Mouse (Mus musculus) WW6 (cell line): ENCODE results near the gene Gimap9.

Experiments used
- DNase-seq: peaks from one replicate; pipeline ENCODE4 v3.0.0-alpha.2; 2013; ENCODE audit warnings: low read depth, low spot score

Gene Gimap9

DNA sequence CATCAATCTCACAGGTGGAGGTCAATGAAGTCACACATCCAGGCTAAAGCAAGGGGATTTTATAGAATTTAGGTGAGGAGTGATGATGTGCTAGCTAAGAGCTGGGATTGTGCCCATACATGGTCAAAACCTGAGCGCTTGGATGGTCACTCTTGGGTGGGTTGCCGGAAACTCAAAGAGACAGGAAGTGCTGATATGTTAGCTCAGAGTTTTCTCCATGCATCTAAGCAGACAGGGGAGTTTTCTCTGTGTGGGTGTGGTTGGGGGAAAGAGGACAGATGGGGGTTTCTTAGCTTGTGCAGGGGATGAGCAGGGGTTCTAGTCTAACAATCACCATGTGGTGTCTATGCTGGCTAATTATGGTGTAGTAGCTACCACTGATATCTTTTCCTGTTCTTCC is 13.4 kb downstream of the Gimap9 start:
- no peak for DNase-seq

DNA sequence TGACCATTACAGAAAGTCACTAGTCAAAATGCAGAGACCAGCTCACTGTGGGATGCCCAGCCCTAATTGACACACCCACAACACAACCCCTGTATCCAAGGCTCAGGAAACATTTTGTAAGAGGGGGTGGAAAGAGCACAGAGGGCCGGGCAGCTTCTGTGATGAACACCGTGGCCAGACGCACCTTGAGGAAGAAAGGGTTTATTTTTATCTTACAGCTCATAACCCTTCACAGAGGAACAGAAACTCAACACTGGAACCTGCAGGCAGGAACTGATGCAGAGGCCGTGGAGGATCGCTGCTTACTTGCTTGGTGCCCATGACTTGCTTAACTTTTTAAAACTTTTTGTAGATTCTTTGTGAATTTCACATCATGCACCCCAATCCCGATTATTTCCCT is 17.0 kb downstream of the Gimap9 start:
- no peak for DNase-seq

GRCm38 (mm10) chr6:48696830-48697554 is 21.1 kb downstream of the Gimap9 start:
- DNase-seq: no peak

DNA sequence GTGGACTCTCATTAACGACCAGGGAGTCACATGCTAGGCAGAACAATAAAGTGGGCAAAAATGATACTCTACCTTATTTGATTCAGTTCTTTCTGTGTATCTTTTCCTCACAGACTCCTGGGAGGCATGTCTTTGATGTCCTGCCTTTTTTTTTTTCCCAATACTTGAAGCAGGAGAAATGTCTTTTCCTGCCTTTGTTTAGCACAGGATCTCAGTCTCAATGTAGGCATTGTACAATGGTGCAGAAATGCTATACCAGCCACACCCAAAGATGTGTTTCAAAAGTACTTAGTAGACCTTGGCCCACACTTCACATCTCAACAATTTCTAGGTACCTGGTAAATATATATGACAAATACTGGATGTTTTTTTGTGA is 21.6 kb downstream of the Gimap9 start:
- no peak for DNase-seq

DNA sequence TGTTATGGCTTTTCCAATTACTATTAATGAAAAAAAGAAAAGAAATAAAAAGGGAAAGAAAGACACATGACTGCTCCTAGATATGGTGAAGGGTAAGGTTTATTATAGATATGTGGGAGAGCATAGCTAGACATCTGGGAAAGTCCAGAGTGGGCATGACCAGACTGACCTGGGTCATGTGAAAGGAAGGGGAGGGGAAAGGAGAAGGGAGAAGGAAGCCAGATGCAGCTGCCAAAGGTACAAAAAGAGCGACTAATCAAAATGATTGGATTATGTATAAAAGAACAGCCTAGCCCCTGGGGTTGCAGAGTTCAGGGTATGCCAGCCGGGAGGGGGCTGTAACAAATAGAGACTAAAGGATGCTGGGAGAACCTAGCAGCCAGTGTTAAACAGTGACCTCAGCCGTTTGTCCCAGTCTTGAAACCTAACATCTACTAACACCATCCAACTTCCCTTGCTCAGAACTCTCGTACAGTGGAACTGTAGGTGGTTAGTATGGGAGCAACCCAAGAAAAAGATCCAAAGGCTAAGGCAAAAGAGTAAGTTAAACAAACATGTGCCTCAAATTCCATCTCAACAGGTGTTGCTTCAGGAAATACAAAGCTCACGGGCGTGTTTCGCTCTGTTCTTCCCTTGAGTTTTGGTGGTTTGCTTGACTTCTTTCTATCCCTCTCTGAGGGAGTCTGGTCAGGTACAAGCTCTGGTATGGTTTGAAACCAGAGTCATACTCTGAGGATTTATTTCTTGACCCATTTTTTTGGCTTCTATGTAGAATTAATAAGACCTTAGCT is 22.3 kb downstream of the Gimap9 start:
- no peak for DNase-seq

DNA sequence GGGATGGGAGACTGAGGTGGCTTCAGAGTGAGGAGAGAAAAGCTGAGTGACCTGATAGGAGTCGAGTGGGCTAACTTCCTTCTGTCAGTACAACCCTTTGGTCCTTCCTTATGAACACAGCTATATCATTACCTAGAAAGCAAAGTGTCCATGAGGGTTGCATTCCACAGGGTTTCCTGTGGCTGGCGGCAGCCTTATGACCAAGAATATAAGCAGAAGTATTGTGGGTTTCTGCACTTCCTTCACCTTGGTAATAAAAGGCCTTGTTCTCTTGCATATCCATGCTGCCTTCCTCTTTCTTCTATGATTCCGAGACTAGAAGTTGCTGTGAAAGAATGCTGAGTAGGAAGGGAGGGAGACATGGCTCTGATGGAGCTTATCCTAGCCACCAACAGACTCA is 23.0 kb downstream of the Gimap9 start:
- no peak for DNase-seq

DNA sequence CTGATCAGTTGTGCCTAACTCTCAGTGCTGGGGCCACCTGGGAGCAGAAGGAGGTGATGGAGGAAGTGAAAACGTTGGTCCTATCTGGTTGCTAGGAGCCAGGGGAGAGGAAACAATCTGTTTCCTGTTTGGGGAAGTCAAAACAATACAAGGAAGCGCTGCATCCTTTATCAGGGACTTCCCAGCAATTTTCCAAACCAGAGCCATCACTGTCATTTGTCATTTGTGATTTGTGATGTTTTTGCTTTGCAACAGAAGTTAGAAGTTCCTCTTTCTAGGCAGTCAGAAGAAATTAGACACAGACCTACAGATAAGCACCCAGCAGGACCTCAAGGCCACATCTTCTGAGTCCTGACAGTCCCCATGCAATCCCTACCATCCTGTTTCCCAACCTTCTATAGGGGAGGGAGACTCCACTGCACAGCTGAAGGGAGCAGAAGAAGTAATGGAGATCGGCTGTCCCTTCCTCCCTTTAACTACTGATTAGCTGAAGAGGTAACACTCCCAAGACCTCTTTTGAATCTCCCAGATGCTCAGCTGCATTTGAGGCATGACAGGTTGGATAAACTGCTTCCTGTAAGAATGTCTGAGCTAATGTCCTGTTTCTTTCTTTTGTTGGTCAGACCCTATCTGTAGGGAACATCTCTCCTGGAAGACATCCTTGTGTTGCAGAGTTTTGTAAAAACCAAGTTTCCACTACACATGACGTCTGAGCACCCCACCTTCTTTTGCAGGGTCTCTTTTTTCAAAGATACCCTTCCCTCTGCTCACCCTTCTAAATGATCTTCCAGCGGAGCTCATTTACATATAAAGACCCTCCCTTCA is 24.5 kb downstream of the Gimap9 start:
- no peak for DNase-seq

GRCm38 (mm10) chr6:48702146-48702545 is 26.2 kb downstream of the Gimap9 start:
- DNase-seq: no peak

DNA sequence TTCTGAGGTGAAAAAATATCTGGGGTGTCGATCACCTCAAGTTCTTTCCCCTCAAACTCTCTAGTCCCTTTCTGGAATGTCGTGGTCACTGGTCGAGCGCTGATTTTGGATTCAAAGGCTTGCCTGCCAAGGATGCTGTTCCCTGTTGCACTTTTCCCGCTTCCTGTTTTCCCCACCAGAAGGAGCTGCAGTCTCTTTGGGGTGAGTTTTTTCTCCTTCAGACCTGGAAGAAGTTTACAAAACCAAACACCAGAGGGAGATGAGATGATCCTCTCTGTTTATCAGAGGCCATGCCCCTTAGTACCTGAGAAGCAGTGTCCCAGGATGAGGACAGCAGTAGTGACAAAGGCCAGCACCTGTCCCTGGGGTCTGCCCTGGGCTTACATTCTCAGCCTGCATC is 26.7 kb downstream of the Gimap9 start:
- DNase-seq: no peak

- no peak for DNase-seq
These were observed 28.2 kb downstream of the Gimap9 start for GRCm38 (mm10) chr6:48704146-48704545.

DNA sequence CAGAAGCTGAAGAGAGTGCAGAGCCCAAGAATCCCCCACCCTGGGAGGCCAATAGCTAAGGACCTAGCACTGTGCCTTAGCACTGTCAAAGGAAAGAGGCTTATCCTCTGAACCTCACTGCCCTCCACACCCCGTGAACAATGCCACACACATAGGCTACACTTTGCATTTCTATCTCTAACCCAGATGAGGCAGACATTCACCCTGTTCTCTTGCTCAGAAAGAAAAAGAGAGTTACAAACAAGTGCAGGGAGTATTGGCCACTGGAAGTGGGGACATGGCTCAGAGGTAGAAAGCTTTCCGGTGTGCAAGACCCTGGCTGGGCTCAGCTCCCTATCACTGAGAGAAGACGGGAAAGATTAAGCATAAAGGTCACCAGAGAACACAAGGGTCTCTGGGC is 30.2 kb downstream of the Gimap9 start:
- DNase-seq: no peak

- no peak for DNase-seq
These were observed 42.5 kb downstream of the Gimap9 start, which contains the start of the genes Gm28053 and Gimap7 for GRCm38 (mm10) chr6:48718455-48718854. Gene Gm28053 (plus strand): TSS chr6:48718607. Gene Gimap7 (plus strand): TSS chr6:48718621.

DNA sequence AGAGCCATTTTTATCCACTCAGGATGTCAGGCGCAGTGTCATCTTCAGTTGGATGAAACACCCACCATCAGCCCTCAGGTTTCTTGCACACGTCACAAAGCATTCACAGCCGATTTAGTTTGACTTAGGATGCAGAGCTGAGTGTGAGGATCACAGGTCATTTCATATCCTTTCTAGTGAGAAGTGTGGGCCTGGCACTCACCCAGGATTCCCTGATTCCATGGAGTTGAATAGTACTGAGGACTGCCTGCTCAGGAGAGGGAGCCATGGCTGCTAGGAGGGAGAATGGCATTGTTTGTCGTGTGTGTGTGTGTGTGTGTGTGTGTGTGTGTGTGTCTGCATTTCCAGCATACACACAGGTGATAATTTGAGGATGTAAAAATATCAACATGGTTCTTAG is 44.4 kb downstream of the Gimap9 start:
- DNase-seq: no peak

DNA sequence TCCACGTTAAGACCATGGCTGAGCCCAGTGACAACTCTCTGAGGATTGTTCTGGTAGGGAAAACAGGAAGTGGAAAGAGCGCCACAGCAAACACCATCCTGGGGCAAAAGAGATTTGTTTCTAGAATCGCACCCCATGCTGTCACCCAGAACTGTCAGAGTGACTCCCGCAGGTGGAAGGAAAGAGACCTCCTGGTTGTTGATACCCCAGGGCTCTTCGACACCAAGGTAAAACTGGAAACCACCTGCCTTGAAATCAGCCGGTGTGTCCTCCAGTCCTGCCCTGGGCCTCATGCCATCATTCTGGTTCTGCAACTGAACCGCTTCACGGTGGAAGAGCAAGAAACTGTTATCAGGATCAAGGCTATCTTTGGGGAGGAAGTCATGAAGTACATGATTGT is 47.5 kb downstream of the Gimap9 start:
- no peak for DNase-seq

- DNase-seq: no peak
These were observed 49.5 kb downstream of the Gimap9 start for GRCm38 (mm10) chr6:48725476-48725875.

DNA sequence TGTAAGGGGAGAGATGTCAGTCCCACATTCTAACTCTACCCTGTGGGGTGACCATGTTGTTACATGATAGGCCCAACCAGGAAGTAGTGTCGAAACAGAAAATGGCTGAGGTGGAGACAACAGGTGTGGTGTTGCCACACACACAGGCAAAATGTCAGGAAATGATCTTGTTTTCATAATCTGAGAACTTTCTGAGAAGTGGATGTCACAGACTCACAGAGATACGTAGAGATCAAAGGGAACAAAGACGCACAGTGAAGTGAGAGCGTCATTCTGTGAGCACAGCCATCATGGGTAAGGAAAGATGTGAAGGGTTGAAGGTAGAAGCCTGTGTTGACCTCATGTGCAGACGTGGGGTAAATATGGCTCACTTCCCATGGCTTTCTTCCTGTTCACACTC is 51.8 kb downstream of the Gimap9 start:
- DNase-seq: no peak
